Mouse (Mus musculus) heart, adult 2 months (tissue): ENCODE data around the gene 7530416G11Rik. TPM values are rescaled to one million over a fixed set of nuclear protein-coding genes. Genes with fewer than 3 reads are reported as not detected.
A peak's percentile ranks its signal among the peaks of the same experiment; 100 is the strongest.

ENCODE experiments used
- DNase-seq, 2 experiments: peaks; one replicate each; pipeline ENCODE4 v3.0.0; 2021
- H3K27ac ChIP-seq: fragments of 200-600 bp; 2 replicates; pipeline ENCODE4 v1.8.1; 2022
- H3K27me3 ChIP-seq: fragments of 200-500 bp; 2 replicates; pipeline ENCODE4 v1.6.1; 2012; ENCODE audit warnings: mild to moderate bottlenecking, low read length, inconsistent platforms, mixed read lengths; ENCODE audit not compliant: control insufficient read depth, insufficient read depth
- H3K36me3 ChIP-seq: fragments of 200-500 bp; 2 replicates; pipeline ENCODE4 v1.6.1; 2012; ENCODE audit warnings: low read length, inconsistent platforms; ENCODE audit not compliant: control insufficient read depth, insufficient read depth
- H3K4me1 ChIP-seq: fragments of 200-500 bp; 2 replicates; pipeline ENCODE4 v1.6.1; 2011; ENCODE audit warnings: low read length; ENCODE audit not compliant: control insufficient read depth, insufficient read depth
- H3K4me3 ChIP-seq: fragments of 200-600 bp; 2 replicates; pipeline ENCODE4 v1.8.1; 2022
- H3K79me2 ChIP-seq: fragments of 200-500 bp; replicated peaks from 2 replicates; pipeline ENCODE4 v1.6.1; 2012; ENCODE audit warnings: mild to moderate bottlenecking, inconsistent platforms, low read length, moderate library complexity, mixed read lengths; ENCODE audit not compliant: control insufficient read depth, insufficient read depth
- H3K9ac ChIP-seq: fragments of 200-500 bp; 2 replicates; pipeline ENCODE4 v1.6.1; 2012; ENCODE audit warnings: low read depth, mild to moderate bottlenecking, control low read depth, inconsistent platforms, low read length, mixed read lengths
- CTCF ChIP-seq: fragments of 200-600 bp; IDR thresholded peaks from 2 replicates; pipeline ENCODE4 v1.8.1; 2022; ENCODE audit warnings: antibody characterized with exemption, mild to moderate bottlenecking, moderate library complexity
- EP300 ChIP-seq: fragments of 200-500 bp; IDR thresholded peaks from 2 replicates; pipeline ENCODE4 v1.6.1; 2011; ENCODE audit warnings: low read depth, low read length, control low read depth; ENCODE audit not compliant: insufficient read depth
- POLR2A ChIP-seq: fragments of 200-500 bp; IDR thresholded peaks from 2 replicates; pipeline ENCODE4 v1.6.1; 2011; ENCODE audit warnings: mild to moderate bottlenecking, low read depth, low read length, control low read depth; ENCODE audit not compliant: insufficient read depth
- WGBS: fragments of 180-500 bp; shearing (Covaris S2); methylation state at CpG from one replicate; pipeline ENCODE4 v1.1.7; 2018; 5-methylcytosine and 5-hydroxymethylcytosine counted together
- intact Hi-C: fragments of 180-260 bp; cut with DNase I; formaldehyde crosslinking; loops from one replicate; pipeline ENCODE4 v1.15.1; 2025
- polyA plus RNA-seq: library from polyadenylated mRNA; depleted of rRNA; stranded (reverse); fragments of >200 nt; gene quantifications from 2 replicates; pipeline ENCODE4 v1.2.3, GENCODE M21; 2012
- total RNA-seq, 2 experiments: library from RNA; stranded (reverse); gene quantifications; 2 replicates each; pipeline ENCODE4 v1.2.3; 2021

Gene 7530416G11Rik
- total and polyA plus RNA-seq, 3 experiments: not detected

- H3K79me2 ChIP-seq: no peaks in the 10 kb centered on the region
- no peak overlapping the region for H3K4me3 ChIP-seq
- no peak for DNase-seq
- peaks cover 2% of the 10 kb centered on the region; the same call in 1 of the 2 replicates for H3K4me1 ChIP-seq
- no peaks in the 10 kb centered on the region for H3K27me3 ChIP-seq
- TF ChIP-seq EP300 (no peak), POLR2A (no peak)
- intact Hi-C loops: no loop called here
- 92% methylated on average over 13 of the region's 13 CpGs for WGBS
- H3K27ac ChIP-seq: no peak overlapping the region
- H3K9ac ChIP-seq: no peak overlapping the region
- no peaks in the 10 kb centered on the region; the same call in 1 of the 2 replicates for H3K36me3 ChIP-seq
These were observed 39.8 kb downstream of the 7530416G11Rik start for GRCm38 (mm10) chr15:85463027-85463790.

GRCm38 (mm10) chr15:85462138-85462537 is 40.9 kb downstream of the 7530416G11Rik start:
- 88% methylated on average over 4 of the region's 4 CpGs for WGBS
- H3K9ac ChIP-seq: no peak overlapping the region
- TF ChIP-seq POLR2A (no peak), EP300 (no peak), CTCF (no peak)
- H3K4me1 ChIP-seq: peaks cover 2% of the 10 kb centered on the region; the same call in 1 of the 2 replicates
- H3K4me3 ChIP-seq: no peak overlapping the region
- DNase-seq: no peak
- no peaks in the 10 kb centered on the region for H3K27me3 ChIP-seq
- intact Hi-C loops: no loop called here
- H3K79me2 ChIP-seq: no peaks in the 10 kb centered on the region
- H3K27ac ChIP-seq: no peak overlapping the region
- H3K36me3 ChIP-seq: no peaks in the 10 kb centered on the region; the same call in 1 of the 2 replicates

- intact Hi-C loops: no loop called here
- Histone ChIP-seq H3K79me2 (no peaks in the 10 kb centered on the region), H3K9ac (no peak overlapping the region), H3K27me3 (no peaks in the 10 kb centered on the region), H3K4me3 (no peak overlapping the region), H3K27ac (no peak overlapping the region), H3K4me1 (peaks cover 2% of the 10 kb centered on the region; the same call in 1 of the 2 replicates), H3K36me3 (no peaks in the 10 kb centered on the region; the same call in 1 of the 2 replicates)
- TF ChIP-seq CTCF: no peak
- TF ChIP-seq POLR2A: no peak
- TF ChIP-seq EP300: no peak
- 66% methylated on average over 4 of the region's 4 CpGs for WGBS
- no peak for DNase-seq
These were observed 41.5 kb downstream of the 7530416G11Rik start for GRCm38 (mm10) chr15:85461541-85461940.

GRCm38 (mm10) chr15:85458631-85459082 is 44.4 kb downstream of the 7530416G11Rik start:
- intact Hi-C loops: no loop called here
- 84% methylated on average over 4 of the region's 4 CpGs for WGBS

GRCm38 (mm10) chr15:85457838-85458237 is 45.2 kb downstream of the 7530416G11Rik start:
- Histone ChIP-seq H3K36me3 (no peaks in the 10 kb centered on the region; the same call in 1 of the 2 replicates), H3K79me2 (no peaks in the 10 kb centered on the region), H3K4me1 (peaks cover 2% of the 10 kb centered on the region; the same call in 1 of the 2 replicates), H3K27ac (no peak overlapping the region), H3K9ac (no peak overlapping the region), H3K4me3 (no peak overlapping the region), H3K27me3 (no peaks in the 10 kb centered on the region)
- intact Hi-C loops: no loop called here
- peak in 1 of 2 experiments; percentile 20 for DNase-seq
- WGBS: 60% methylated on average over 8 of the region's 8 CpGs
- TF ChIP-seq EP300 (no peak), POLR2A (no peak), CTCF (no peak)

More at GRCm38 (mm10) chr15:85458631-85459082, 44.4 kb downstream of the 7530416G11Rik start:
- Histone ChIP-seq H3K4me1 (peaks cover 2% of the 10 kb centered on the region; the same call in 1 of the 2 replicates), H3K4me3 (no peak overlapping the region), H3K27ac (no peak overlapping the region), H3K9ac (no peak overlapping the region), H3K27me3 (no peaks in the 10 kb centered on the region), H3K36me3 (no peaks in the 10 kb centered on the region; the same call in 1 of the 2 replicates), H3K79me2 (no peaks in the 10 kb centered on the region)
- DNase-seq: no peak
- TF ChIP-seq CTCF: no peak
- no peak for TF ChIP-seq EP300
- no peak for TF ChIP-seq POLR2A

GRCm38 (mm10) chr15:85456891-85457290 is 46.1 kb downstream of the 7530416G11Rik start:
- TF ChIP-seq CTCF: no peak
- TF ChIP-seq POLR2A: no peak
- TF ChIP-seq EP300: no peak
- DNase-seq: no peak
- no peak overlapping the region for H3K9ac ChIP-seq
- H3K27ac ChIP-seq: no peak overlapping the region
- no peaks in the 10 kb centered on the region; the same call in 1 of the 2 replicates for H3K36me3 ChIP-seq
- no peak overlapping the region for H3K4me3 ChIP-seq
- intact Hi-C loops: no loop called here
- H3K79me2 ChIP-seq: no peaks in the 10 kb centered on the region
- no peaks in the 10 kb centered on the region for H3K27me3 ChIP-seq
- 79% methylated on average over 8 of the region's 8 CpGs for WGBS
- H3K4me1 ChIP-seq: peaks cover 2% of the 10 kb centered on the region; the same call in 1 of the 2 replicates
